Mouse (Mus musculus): ENCODE measurements around the gene Tnfrsf13c. TPM values are rescaled to one million over a fixed set of nuclear protein-coding genes. Genes with fewer than 3 reads are reported as not detected.
"Not testable (repeated sequence)": the region's sequence is repeated elsewhere in the genome, so short reads cannot be mapped to it uniquely, and the experiment has no call there.

The Tnfrsf13c gene
- polyA plus RNA-seq, 1 experiment from 2014 or later, result not detected

DNA sequence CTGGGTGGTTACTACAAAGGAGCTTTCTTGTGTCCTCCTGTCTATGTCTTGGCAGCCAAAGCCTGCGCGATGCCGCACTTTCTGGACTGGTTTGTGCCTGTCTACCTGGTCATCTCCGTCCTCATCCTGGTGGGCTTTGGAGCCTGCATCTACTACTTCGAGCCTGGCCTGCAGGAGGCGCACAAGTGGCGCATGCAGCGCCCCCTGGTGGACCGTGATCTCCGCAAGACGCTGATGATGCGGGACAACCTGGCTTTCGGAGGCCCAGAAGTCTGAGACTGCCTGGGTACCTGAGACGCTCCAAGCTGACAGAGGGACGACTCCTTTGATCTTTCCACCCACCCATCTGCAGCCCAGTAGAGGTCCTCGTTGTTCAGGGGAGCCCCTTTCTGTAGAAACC is 35.3 kb upstream of the Tnfrsf13c start:
- H3K27ac ChIP-seq (ENCODE audit: low read depth, low read length), result no peak overlapping the region
- no peaks in the 10 kb centered on the region for H3K9me3 ChIP-seq (ENCODE audit: control insufficient read depth)
- no peak for ATAC-seq
- no peak overlapping the region for H3K4me2 ChIP-seq (replicated peaks; ENCODE audit: low read depth)
- WGBS, result 13% methylated on average over 16 of the region's 16 CpGs
- no peaks in the 10 kb centered on the region for H3K36me3 ChIP-seq (ENCODE audit: control insufficient read depth, insufficient read depth)
- no peaks in the 10 kb centered on the region for H3K4me1 ChIP-seq (replicated peaks; ENCODE audit: control insufficient read depth, insufficient read depth, low read length)
- no peak overlapping the region for H3K4me3 ChIP-seq (ENCODE audit: low read depth, low read length)
- 0 out of 2 replicates have a peak, but pooled peaks cover 13% of the 10 kb centered on the region for H3K27me3 ChIP-seq (replicated peaks; ENCODE audit: control insufficient read depth, insufficient read depth, low read length)
- no peak overlapping the region for H3K9ac ChIP-seq (ENCODE audit: low read depth, low read length)
- peak; percentile 99 for TF ChIP-seq CTCF (IDR thresholded peaks at IDR 0.05; ENCODE audit: low read depth)

DNA sequence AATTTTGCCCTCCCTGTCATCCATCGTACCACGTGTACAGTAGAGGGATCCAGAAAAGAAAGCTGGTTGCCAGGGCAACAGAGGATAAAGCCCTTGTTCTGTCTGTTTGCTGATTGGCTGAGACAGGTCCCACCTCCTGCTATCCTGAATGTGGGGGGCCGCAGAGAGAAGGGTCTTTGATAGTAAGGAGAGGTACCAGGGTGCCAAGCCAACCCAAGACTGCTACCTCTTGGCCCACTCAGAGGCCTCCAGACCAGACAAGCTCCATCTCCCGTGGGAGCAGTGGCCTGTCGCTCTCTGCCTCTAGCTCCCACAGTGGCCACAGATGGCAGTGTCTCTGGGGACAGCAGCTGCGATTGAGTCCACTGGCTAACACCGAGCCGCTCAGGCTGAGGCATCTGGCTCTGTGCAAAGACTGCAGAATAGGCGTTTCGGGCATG is 31.8 kb upstream of the Tnfrsf13c start:
- 30% methylated on average over 10 of the region's 10 CpGs for whole genome bisulfite sequencing
- Histone ChIP-seq H3K27ac (ENCODE audit: low read depth, low read length) (no peak overlapping the region), H3K4me2 (replicated peaks; ENCODE audit: low read depth) (no peak overlapping the region), H3K27me3 (replicated peaks; ENCODE audit: control insufficient read depth, insufficient read depth, low read length) (0 out of 2 replicates have a peak, but pooled peaks cover 13% of the 10 kb centered on the region), H3K9ac (ENCODE audit: low read depth, low read length) (no peak overlapping the region), H3K36me3 (ENCODE audit: control insufficient read depth, insufficient read depth) (no peaks in the 10 kb centered on the region), H3K4me3 (ENCODE audit: low read depth, low read length) (no peak overlapping the region), H3K4me1 (replicated peaks; ENCODE audit: control insufficient read depth, insufficient read depth, low read length) (no peaks in the 10 kb centered on the region), H3K9me3 (ENCODE audit: control insufficient read depth) (no peaks in the 10 kb centered on the region)
- no peak for ATAC-seq
- no peak for TF ChIP-seq CTCF (IDR thresholded peaks at IDR 0.05; ENCODE audit: low read depth)

DNA sequence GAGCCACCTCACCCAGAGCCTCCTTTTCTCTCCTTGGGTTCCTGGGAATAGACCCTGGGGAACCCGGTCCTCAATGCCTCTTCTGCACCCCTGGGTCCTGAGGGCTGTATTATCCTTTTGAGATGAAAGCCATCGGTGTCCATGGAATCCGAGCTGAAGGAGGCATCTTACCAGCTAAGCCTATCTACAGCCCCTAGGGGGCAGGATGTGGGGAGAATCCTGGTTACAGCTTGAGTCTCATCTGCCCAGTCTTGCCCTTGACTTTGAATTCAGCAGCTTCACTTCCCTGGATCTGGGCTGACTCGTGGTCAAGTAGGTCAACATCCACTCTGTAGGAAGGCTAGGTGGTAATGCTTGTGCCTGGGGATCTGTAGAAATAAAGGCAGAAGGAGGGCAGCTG is 31.1 kb upstream of the Tnfrsf13c start:
- Histone ChIP-seq H3K4me2 (replicated peaks; ENCODE audit: low read depth) (no peak overlapping the region), H3K9ac (ENCODE audit: low read depth, low read length) (no peak overlapping the region), H3K9me3 (ENCODE audit: control insufficient read depth) (no peaks in the 10 kb centered on the region), H3K27ac (ENCODE audit: low read depth, low read length) (no peak overlapping the region), H3K4me3 (ENCODE audit: low read depth, low read length) (no peak overlapping the region), H3K4me1 (replicated peaks; ENCODE audit: control insufficient read depth, insufficient read depth, low read length) (no peaks in the 10 kb centered on the region), H3K36me3 (ENCODE audit: control insufficient read depth, insufficient read depth) (no peaks in the 10 kb centered on the region), H3K27me3 (replicated peaks; ENCODE audit: control insufficient read depth, insufficient read depth, low read length) (0 out of 2 replicates have a peak, but pooled peaks cover 13% of the 10 kb centered on the region)
- ATAC-seq, result no peak
- peak; percentile 45 for TF ChIP-seq CTCF (IDR thresholded peaks at IDR 0.05; ENCODE audit: low read depth)
- WGBS, result 42% methylated on average over 4 of the region's 4 CpGs

DNA sequence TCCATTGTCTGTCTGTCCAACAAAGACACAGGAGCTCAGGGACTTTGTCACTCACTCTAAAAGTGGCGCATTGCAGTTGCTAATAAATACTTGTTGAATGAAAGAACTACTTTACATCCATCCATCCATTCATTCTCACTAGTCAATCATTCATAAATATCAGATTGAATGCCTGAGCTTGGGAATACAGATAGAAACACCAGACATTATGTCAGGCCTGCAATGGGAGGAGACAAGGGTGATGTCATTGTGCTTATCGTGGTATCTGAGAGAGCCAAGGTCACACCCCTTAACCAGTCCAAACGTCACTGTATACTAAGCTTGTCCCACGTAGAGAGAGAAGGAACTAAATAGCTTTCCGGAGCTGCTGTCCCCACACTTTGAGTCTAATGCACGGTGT is 27.9 kb upstream of the Tnfrsf13c start, which contains the start of gene 1500009C09Rik:
TSS of gene 1500009C09Rik (plus strand) at position 301 of the 400 bp plus-strand sequence.
- Histone ChIP-seq H3K4me2 (replicated peaks; ENCODE audit: low read depth) (no peak within 1 kb of the TSS), H3K36me3 (ENCODE audit: control insufficient read depth, insufficient read depth) (no peaks in the 10 kb centered on the region), H3K9me3 (ENCODE audit: control insufficient read depth) (no peaks in the 10 kb centered on the region), H3K4me1 (replicated peaks; ENCODE audit: control insufficient read depth, insufficient read depth, low read length) (no peaks in the 10 kb centered on the region), H3K9ac (ENCODE audit: low read depth, low read length) (no peak within 1 kb of the TSS), H3K27me3 (replicated peaks; ENCODE audit: control insufficient read depth, insufficient read depth, low read length) (0 out of 2 replicates have a peak, but pooled peaks cover 10% of the 10 kb centered on the region), H3K4me3 (ENCODE audit: low read depth, low read length) (no peak within 1 kb of the TSS), H3K27ac (ENCODE audit: low read depth, low read length) (no peak within 1 kb of the TSS)
- 0 out of 2 replicates have a peak, but pooled peaks have one; percentile 30 for ATAC-seq
- WGBS, result 68% methylated on average over 6 of the region's 6 CpGs
- no peak for TF ChIP-seq CTCF (IDR thresholded peaks at IDR 0.05; ENCODE audit: low read depth)

DNA sequence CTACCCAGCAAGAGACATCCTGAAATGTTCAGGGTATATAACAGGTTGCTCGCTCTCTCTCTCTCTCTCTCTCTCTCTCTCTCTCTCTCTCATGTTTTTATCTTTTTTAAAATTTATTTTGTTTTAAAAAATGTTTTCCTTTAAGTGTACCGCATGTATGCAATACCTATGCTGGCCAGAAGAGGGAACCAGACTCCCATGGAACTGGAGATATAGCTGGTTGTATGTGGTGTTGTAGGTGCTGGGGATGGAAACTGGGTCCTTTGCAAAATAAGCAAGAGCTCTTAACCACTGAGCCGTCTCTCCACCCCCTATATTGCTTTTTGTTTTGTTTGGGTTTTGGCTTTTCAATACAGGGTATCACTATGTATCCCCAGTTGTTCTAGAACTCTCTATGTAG is 27.4 kb upstream of the Tnfrsf13c start:
- no peak overlapping the region for H3K27ac ChIP-seq (ENCODE audit: low read depth, low read length)
- no peak for ATAC-seq
- H3K27me3 ChIP-seq (replicated peaks; ENCODE audit: control insufficient read depth, insufficient read depth, low read length), result 0 out of 2 replicates have a peak, but pooled peaks cover 7% of the 10 kb centered on the region
- 94% methylated on average over 3 of the region's 3 CpGs for WGBS
- H3K9me3 ChIP-seq (ENCODE audit: control insufficient read depth), result no peaks in the 10 kb centered on the region
- H3K4me1 ChIP-seq (replicated peaks; ENCODE audit: control insufficient read depth, insufficient read depth, low read length), result no peaks in the 10 kb centered on the region
- TF ChIP-seq CTCF (IDR thresholded peaks at IDR 0.05; ENCODE audit: low read depth), result peak; percentile 49
- H3K9ac ChIP-seq (ENCODE audit: low read depth, low read length), result no peak overlapping the region
- no peak overlapping the region for H3K4me2 ChIP-seq (replicated peaks; ENCODE audit: low read depth)
- no peaks in the 10 kb centered on the region for H3K36me3 ChIP-seq (ENCODE audit: control insufficient read depth, insufficient read depth)
- no peak overlapping the region for H3K4me3 ChIP-seq (ENCODE audit: low read depth, low read length)

DNA sequence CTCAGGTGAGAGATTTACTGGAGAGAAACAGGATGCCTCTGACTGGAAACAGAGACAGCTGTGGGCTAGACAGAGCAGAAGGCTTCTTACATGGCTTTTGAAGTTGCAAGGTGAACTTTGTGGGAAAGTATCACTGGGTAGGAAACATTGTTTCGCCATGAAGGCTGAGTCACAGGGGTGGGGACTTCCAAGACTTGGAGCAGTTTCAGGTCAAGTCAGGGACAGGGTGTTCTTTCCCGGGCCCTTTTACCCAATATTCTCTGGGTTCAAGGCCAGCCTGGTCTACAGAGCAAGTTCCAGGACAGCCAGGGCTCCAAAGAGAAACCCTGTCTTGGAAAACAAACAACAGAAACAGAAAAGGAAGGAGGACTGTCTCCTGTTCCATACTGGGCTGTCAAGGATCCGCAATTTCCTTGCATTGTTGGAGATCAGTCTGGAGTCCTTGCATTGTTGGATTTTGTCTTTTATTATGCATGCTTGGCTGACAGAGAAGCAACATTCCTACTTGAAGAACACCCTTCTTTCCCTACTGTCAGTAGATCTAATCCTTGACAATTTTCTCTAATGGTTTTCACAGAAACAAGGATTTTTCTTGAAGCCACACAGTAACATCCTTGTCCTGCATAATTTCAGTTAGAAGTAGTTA is 23.1 kb upstream of the Tnfrsf13c start:
- no peaks in the 10 kb centered on the region for H3K27me3 ChIP-seq (replicated peaks; ENCODE audit: control insufficient read depth, insufficient read depth, low read length)
- H3K27ac ChIP-seq (ENCODE audit: low read depth, low read length), result no peak overlapping the region
- H3K4me2 ChIP-seq (replicated peaks; ENCODE audit: low read depth), result no peak overlapping the region
- H3K9me3 ChIP-seq (ENCODE audit: control insufficient read depth), result no peaks in the 10 kb centered on the region
- no peak for ATAC-seq
- H3K4me3 ChIP-seq (ENCODE audit: low read depth, low read length), result no peak overlapping the region
- H3K9ac ChIP-seq (ENCODE audit: low read depth, low read length), result no peak overlapping the region
- no peaks in the 10 kb centered on the region for H3K36me3 ChIP-seq (ENCODE audit: control insufficient read depth, insufficient read depth)
- 0 out of 2 replicates have a peak, but pooled peaks cover 2% of the 10 kb centered on the region for H3K4me1 ChIP-seq (replicated peaks; ENCODE audit: control insufficient read depth, insufficient read depth, low read length)
- TF ChIP-seq CTCF (IDR thresholded peaks at IDR 0.05; ENCODE audit: low read depth), result no peak
- 54% methylated on average over 3 of the region's 3 CpGs for WGBS

DNA sequence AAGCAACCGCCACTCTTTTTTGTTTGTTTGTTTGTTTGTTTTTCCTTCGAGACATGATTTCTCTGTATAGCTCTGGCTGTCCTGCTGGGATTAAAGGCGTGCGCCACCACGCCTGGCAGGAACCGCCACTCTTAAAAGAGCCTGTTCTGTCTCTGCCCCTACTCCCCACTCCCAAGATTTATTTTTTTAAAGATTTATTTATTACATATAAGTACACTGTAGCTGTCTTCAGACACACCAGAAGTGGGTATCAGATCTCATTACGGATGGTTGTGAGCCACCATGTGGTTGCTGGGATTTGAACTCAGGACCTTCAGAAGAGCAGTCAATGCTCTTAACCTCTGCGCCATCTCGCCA is 20.6 kb upstream of the Tnfrsf13c start:
- ATAC-seq; H3K4me1 ChIP-seq (replicated peaks; ENCODE audit: control insufficient read depth, insufficient read depth, low read length); H3K9me3 ChIP-seq (ENCODE audit: control insufficient read depth); H3K27ac ChIP-seq (ENCODE audit: low read depth, low read length); H3K9ac ChIP-seq (ENCODE audit: low read depth, low read length); H3K27me3 ChIP-seq (replicated peaks; ENCODE audit: control insufficient read depth, insufficient read depth, low read length); H3K36me3 ChIP-seq (ENCODE audit: control insufficient read depth, insufficient read depth): not testable (repeated sequence)
- 21% methylated on average over 9 of the region's 9 CpGs for WGBS
- Histone ChIP-seq H3K4me3 (ENCODE audit: low read depth, low read length) (peak overlapping the region; percentile 63), H3K4me2 (replicated peaks; ENCODE audit: low read depth) (peak overlapping the region; percentile 90)

Data from intestine, postnatal 0 days (tissue).